Mouse (Mus musculus) hindbrain, embryonic 16.5 days (tissue): Measurements from ENCODE around the gene Bola3. TPM values are rescaled to one million over a fixed set of nuclear protein-coding genes. Genes with fewer than 3 reads are reported as not detected.

ENCODE experiments used
- ATAC-seq: fragments of 200-750 bp; cut with Nextera tagmentation; 2 replicates; pipeline ENCODE4 v1.8.0; 2017; ENCODE audit warnings: moderate TSS enrichment, moderate library complexity
- H3K27ac ChIP-seq: fragments of 300-500 bp; sonication (generic); 2 replicates; pipeline ENCODE4 v1.5.1; 2014; ENCODE audit warnings: low read depth, mild to moderate bottlenecking, control low read depth, low read length, moderate library complexity
- H3K27me3 ChIP-seq: fragments of 300-500 bp; sonication (generic); replicated peaks from 2 replicates; pipeline ENCODE4 v1.6.1; 2014; ENCODE audit warnings: low read length; ENCODE audit not compliant: control insufficient read depth, insufficient read depth
- H3K36me3 ChIP-seq: fragments of 300-500 bp; sonication (generic); 2 replicates; pipeline ENCODE4 v1.6.1; 2014; ENCODE audit warnings: mild to moderate bottlenecking, low read length, moderate library complexity, mixed read lengths; ENCODE audit not compliant: control insufficient read depth, insufficient read depth
- H3K4me1 ChIP-seq: fragments of 300-500 bp; sonication (generic); 2 replicates; pipeline ENCODE4 v1.6.1; 2014; ENCODE audit warnings: low read depth, low read length; ENCODE audit not compliant: control insufficient read depth, insufficient read depth
- H3K4me2 ChIP-seq: fragments of 300-500 bp; sonication (generic); 2 replicates; pipeline ENCODE4 v1.6.1; 2014; ENCODE audit warnings: mild to moderate bottlenecking, low read length, control low read depth, moderate library complexity
- H3K4me3 ChIP-seq: fragments of 300-500 bp; sonication (generic); 2 replicates; pipeline ENCODE4 v1.5.1; 2014; ENCODE audit warnings: mild to moderate bottlenecking, low read length, control low read depth, moderate library complexity
- H3K9ac ChIP-seq: fragments of 300-500 bp; sonication (generic); 2 replicates; pipeline ENCODE4 v1.6.1; 2014; ENCODE audit warnings: low read depth, mild to moderate bottlenecking, control low read depth, low read length, moderate library complexity
- H3K9me3 ChIP-seq: fragments of 300-500 bp; sonication (generic); 2 replicates; pipeline ENCODE4 v1.6.1; 2014; ENCODE audit warnings: mild to moderate bottlenecking, low read length, moderate library complexity; ENCODE audit not compliant: control insufficient read depth
- WGBS: fragments of 180-500 bp; shearing (Covaris S2); extraction: QIAGEN DNeasy Blood & Tissue Kit; methylation state at CpG from one replicate; pipeline ENCODE4 v1.1.7; 2014; 5-methylcytosine and 5-hydroxymethylcytosine counted together
- microRNA-seq: library from miRNA; unstranded; fragments of <30 nt; microRNA quantifications from one replicate; pipeline ENCODE4, GENCODE M21; 2017
- polyA plus RNA-seq: library from polyadenylated mRNA; unstranded; fragments of >200 nt; fragmentation: Nextera tagmentation; extraction: Ambion mirVana; gene quantifications from 2 replicates; pipeline ENCODE4 v1.2.1, GENCODE M21; 2015

The Bola3 gene
- polyA plus RNA-seq, 1 experiment from 2014 or later: 64.3 TPM

DNA sequence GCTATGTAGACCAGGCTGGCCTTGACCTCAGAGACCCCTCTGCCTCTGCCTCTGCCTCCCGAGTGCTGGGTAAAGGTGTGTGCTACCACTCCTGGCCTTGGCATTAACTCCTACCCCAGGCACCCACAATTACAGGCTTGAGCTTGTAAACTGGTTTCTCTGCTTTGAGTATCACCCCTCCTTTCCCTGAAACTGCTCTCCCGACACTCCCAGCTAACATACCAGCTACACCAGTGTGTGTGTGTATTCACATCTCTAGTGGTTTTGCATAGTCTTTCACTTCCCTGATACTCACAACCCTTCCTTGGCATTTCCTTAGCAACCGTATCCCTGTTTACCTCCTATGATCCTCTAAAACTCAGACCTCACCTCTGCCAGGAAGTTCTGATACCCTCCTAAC, 50.8 kb downstream of the Bola3 start:
- Histone ChIP-seq H3K9me3 (no peaks in the 10 kb centered on the region), H3K4me2 (no peak overlapping the region), H3K36me3 (peaks cover 38% of the 10 kb centered on the region), H3K9ac (no peak overlapping the region), H3K27ac (0 out of 2 replicates have a peak overlapping the region, but pooled peaks have one; percentile 1), H3K27me3 (no peaks in the 10 kb centered on the region), H3K4me3 (no peak overlapping the region), H3K4me1 (no peaks in the 10 kb centered on the region; the same call in 1 of the 2 replicates)
- 85% methylated on average over 3 of the region's 3 CpGs for WGBS
- ATAC-seq: no peak

DNA sequence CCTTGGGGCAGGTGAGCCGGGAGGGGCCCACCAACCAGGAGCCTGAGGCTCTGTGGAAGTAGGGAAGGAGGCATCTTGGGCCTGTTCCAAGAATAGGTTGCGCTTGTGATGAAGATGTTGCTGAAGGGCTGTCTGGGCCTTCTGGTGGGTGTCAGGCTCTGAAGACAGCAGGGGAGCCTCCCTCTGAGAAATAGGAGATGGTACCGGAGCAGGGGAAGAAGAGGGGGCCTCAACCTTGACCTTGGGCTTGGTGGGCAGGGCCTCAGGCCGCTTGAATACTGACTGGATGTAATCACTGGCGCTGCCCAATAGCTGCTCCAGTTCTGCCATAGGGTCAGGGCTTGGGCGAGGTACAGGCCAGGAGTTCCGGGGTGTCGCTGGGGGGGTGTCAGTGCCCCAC, 54.5 kb downstream of the Bola3 start:
- H3K36me3 ChIP-seq: peaks cover 30% of the 10 kb centered on the region
- no peak overlapping the region for H3K4me2 ChIP-seq
- ATAC-seq: no peak
- no peaks in the 10 kb centered on the region for H3K9me3 ChIP-seq
- no peaks in the 10 kb centered on the region; the same call in 1 of the 2 replicates for H3K4me1 ChIP-seq
- H3K27ac ChIP-seq: no peak overlapping the region
- H3K9ac ChIP-seq: no peak overlapping the region
- 90% methylated on average over 8 of the region's 8 CpGs for WGBS
- H3K27me3 ChIP-seq: no peaks in the 10 kb centered on the region
- no peak overlapping the region for H3K4me3 ChIP-seq

DNA sequence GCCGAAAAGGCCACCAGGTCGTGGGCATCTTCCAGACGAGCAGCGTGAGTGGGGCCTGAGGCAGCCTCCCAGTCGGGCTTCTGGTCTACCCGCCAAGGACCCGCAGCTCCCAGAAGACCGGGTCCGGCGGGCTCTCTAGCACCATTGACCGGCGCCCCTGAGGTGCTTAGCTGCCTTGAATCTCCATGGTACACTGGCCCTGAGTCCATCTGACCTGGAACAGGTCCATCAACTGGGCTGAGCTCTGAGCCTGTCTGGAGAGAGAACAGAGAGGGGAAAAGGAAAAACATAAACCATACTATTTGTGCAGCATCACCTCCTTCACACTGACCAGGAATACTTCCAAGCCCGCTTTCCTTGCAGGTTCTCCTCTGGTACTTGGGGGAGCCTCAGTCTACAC, 55.6 kb downstream of the Bola3 start:
- H3K9ac ChIP-seq: no peak overlapping the region
- no peak for ATAC-seq
- WGBS: 96% methylated on average over 13 of the region's 13 CpGs
- no peak overlapping the region for H3K27ac ChIP-seq
- no peak overlapping the region for H3K4me3 ChIP-seq
- H3K9me3 ChIP-seq: no peaks in the 10 kb centered on the region
- peaks cover 30% of the 10 kb centered on the region for H3K36me3 ChIP-seq
- no peaks in the 10 kb centered on the region for H3K27me3 ChIP-seq
- H3K4me2 ChIP-seq: no peak overlapping the region
- H3K4me1 ChIP-seq: no peaks in the 10 kb centered on the region

DNA sequence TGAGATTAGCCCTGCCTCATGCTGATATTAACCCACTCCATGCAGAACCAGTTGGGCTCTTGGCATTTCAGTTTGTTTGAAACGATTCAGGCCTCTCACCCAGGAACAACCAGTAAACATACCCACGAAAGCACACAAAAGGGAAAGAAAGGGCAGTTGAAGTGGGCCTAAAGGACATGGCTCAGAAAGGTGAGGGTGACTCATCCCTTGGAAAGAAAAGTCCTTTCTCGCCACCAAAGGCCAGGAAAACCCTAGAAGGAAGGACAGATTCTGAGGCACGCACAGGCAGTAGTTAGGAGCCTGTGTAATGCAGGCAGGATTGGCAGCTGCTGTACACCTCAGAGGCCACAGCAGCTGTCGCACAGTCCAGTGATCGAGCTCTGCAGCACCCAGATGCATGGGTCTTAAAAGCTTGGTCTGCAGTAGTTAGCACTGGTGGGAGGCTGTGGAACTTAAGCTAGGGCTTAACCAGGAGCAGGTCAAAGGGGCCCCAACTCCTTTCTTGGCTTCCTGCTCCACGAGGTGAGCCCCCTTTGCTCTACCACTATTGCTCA, 56.6 kb downstream of the Bola3 start:
- 82% methylated on average over 7 of the region's 7 CpGs for WGBS
- no peaks in the 10 kb centered on the region for H3K9me3 ChIP-seq
- no peak overlapping the region for H3K4me3 ChIP-seq
- H3K36me3 ChIP-seq: peaks cover 30% of the 10 kb centered on the region
- H3K27me3 ChIP-seq: no peaks in the 10 kb centered on the region
- no peak overlapping the region for H3K4me2 ChIP-seq
- ATAC-seq: no peak
- H3K27ac ChIP-seq: no peak overlapping the region
- H3K9ac ChIP-seq: no peak overlapping the region
- peaks cover 4% of the 10 kb centered on the region; the same call in 1 of the 2 replicates for H3K4me1 ChIP-seq

DNA sequence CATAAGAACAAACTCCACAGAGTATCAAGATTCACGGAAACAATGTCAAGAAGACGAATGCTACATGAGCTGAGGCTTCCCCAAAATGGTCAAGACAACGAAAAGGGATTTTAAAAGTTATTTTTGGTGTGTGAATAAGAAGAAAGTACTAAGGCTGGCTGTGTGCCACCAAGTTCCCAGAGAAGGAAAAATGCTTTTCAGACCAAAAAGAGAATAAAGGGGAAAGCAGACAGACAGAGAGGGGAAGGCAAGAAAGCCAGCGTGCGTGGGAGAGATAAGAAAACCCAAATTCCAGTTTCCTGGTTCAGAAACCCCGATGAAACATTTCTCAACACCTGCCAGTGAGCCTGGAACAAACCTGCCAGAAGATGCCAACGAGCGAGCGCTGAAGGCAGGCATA, 59.6 kb downstream of the Bola3 start:
- Histone ChIP-seq H3K4me3 (no peak overlapping the region), H3K27ac (no peak overlapping the region), H3K36me3 (peaks cover 11% of the 10 kb centered on the region), H3K4me1 (peaks cover 28% of the 10 kb centered on the region), H3K4me2 (no peak overlapping the region), H3K27me3 (no peaks in the 10 kb centered on the region), H3K9ac (no peak overlapping the region), H3K9me3 (no peaks in the 10 kb centered on the region)
- no peak for ATAC-seq
- 82% methylated on average over 9 of the region's 9 CpGs for WGBS

Small RNA genes within 50 kb of the gene (microRNA-seq; reads per million reads assigned to microRNA genes)
- not detected for gene Mir6374

Other genes with a start within 250 kb of the Bola3 start
- 4.2 and 6.1 TPM in 2 replicates for gene Ccdc142, start 247.5 kb upstream of the Bola3 start, polyA plus RNA-seq
- 4.9 TPM in 2 replicates for gene Gm42688, start 247.5 kb upstream of the Bola3 start, polyA plus RNA-seq
- gene Mrpl53, start 240.1 kb upstream of the Bola3 start, polyA plus RNA-seq: 107 and 117 TPM in 2 replicates
- gene Mogs, start 233.7 kb upstream of the Bola3 start, polyA plus RNA-seq: 6.4 and 21.1 TPM in 2 replicates
- 146 and 148 TPM in 2 replicates for gene Wbp1, start 227.6 kb upstream of the Bola3 start, polyA plus RNA-seq
- gene Ino80b, start 223.7 kb upstream of the Bola3 start, polyA plus RNA-seq: 13.5 and 14.7 TPM in 2 replicates
- 18.9 and 20.3 TPM in 2 replicates for gene Rtkn, start 213.7 kb upstream of the Bola3 start, polyA plus RNA-seq
- gene Wdr54, start 192.8 kb upstream of the Bola3 start, polyA plus RNA-seq: 19.3 and 21.1 TPM in 2 replicates
- gene 1700003E16Rik, start 192.7 kb upstream of the Bola3 start, polyA plus RNA-seq: 11.0 and 12.9 TPM in 2 replicates
- 155 and 167 TPM in 2 replicates for gene Dctn1, start 183.2 kb upstream of the Bola3 start, polyA plus RNA-seq
- gene Slc4a5, start 129.3 kb upstream of the Bola3 start, polyA plus RNA-seq: 2.5 and 2.8 TPM in 2 replicates
- gene Mthfd2, start 23.2 kb upstream of the Bola3 start, polyA plus RNA-seq: 33.4 and 34.3 TPM in 2 replicates
- gene Mob1a, start 23.1 kb upstream of the Bola3 start, polyA plus RNA-seq: 19.4 and 23.9 TPM in 2 replicates
- 51.4 and 62.2 TPM in 2 replicates for gene Tet3, start 109.9 kb downstream of the Bola3 start, polyA plus RNA-seq
- gene Dguok, start 157.8 kb downstream of the Bola3 start, polyA plus RNA-seq: 68.0 and 69.6 TPM in 2 replicates
- 3.4 and 3.5 TPM in 2 replicates for gene Actg2, start 187.1 kb downstream of the Bola3 start, polyA plus RNA-seq
- gene Stambp, start 223.6 kb downstream of the Bola3 start, polyA plus RNA-seq: 61.3 and 62.8 TPM in 2 replicates